Mouse (Mus musculus): ENCODE results near the gene Gm17334.

DNA sequence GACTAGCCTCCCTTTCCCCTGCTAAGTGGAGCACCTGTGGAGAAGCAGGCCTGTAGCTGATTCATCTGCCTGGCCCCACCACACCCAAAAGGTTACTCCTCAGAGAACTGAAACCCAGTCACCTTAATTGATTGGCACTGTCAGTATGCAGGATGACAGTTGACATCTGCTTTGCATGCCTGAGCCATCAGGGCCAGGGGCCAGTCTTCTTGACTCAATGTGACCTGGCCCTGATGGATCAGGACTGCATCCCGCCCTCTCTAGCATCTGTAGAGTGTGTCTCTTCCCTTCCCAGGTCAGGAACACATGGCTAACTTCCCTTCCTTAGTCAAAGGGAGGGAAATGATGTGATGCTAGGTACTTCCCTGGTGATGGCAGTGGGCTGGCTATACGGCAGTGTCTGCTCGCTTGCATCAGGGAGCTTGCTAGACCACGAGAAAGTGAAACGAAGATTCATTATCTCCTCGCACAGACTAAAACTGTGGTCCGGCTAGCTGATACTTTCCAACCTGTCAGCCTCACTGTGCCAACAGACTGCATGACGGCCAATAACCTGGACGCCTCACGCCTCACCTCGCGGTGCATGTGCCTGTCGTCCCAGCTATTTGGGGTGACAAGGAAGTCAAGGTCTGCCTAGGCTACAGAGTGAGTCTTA is 47.7 kb upstream of the Gm17334 start:
- no peak for TF ChIP-seq CTCF (IDR thresholded peaks at IDR 0.05; ENCODE audit: control insufficient read depth, insufficient read depth, insufficient read length)
- no peak for TF ChIP-seq MYOD1 (IDR thresholded peaks at IDR 0.05; ENCODE audit: control insufficient read depth, insufficient read length, low read depth)
- no peak for TF ChIP-seq MAX (IDR thresholded peaks at IDR 0.05)
- no peak for TF ChIP-seq CEBPB (IDR thresholded peaks at IDR 0.05; ENCODE audit: low read depth)
- no peak for TF ChIP-seq FOSL1 (IDR thresholded peaks at IDR 0.05; ENCODE audit: insufficient read depth, low read length, poor library complexity, severe bottlenecking)
- no peak for TF ChIP-seq MYOG (IDR thresholded peaks at IDR 0.05; ENCODE audit: control insufficient read depth, extremely low read depth, insufficient read length)

Data from C2C12 (cell line).